Mouse (Mus musculus) intestine, embryonic 15.5 days (tissue): Measurements from ENCODE around the gene Ttc30b. TPM values are rescaled to one million over a fixed set of nuclear protein-coding genes. Genes with fewer than 3 reads are reported as not detected.
"Not testable (repeated sequence)": the region's sequence is repeated elsewhere in the genome, so short reads cannot be mapped to it uniquely, and the experiment has no call there.

Experiments
- ATAC-seq: fragments of 200-750 bp; cut with Nextera tagmentation; 2 replicates; pipeline ENCODE4 v1.8.0; 2017; ENCODE audit warnings: moderate TSS enrichment, moderate library complexity
- H3K27ac ChIP-seq: fragments of 300-500 bp; sonication (generic); 2 replicates; pipeline ENCODE4 v1.5.1; 2015; ENCODE audit warnings: mild to moderate bottlenecking, inconsistent platforms
- H3K27me3 ChIP-seq: fragments of 300-500 bp; sonication (generic); replicated peaks from 2 replicates; pipeline ENCODE4 v1.6.1; 2015; ENCODE audit warnings: inconsistent platforms
- H3K36me3 ChIP-seq: fragments of 300-500 bp; sonication (generic); 2 replicates; pipeline ENCODE4 v1.6.1; 2015; ENCODE audit warnings: inconsistent platforms
- H3K4me1 ChIP-seq: fragments of 300-500 bp; sonication (generic); replicated peaks from 2 replicates; pipeline ENCODE4 v1.6.1; 2015; ENCODE audit warnings: inconsistent platforms
- H3K4me2 ChIP-seq: fragments of 300-500 bp; sonication (generic); replicated peaks from 2 replicates; pipeline ENCODE4 v1.6.1; 2015; ENCODE audit warnings: mild to moderate bottlenecking, inconsistent platforms
- H3K4me3 ChIP-seq: fragments of 300-500 bp; sonication (generic); replicated peaks from 2 replicates; pipeline ENCODE4 v1.5.1; 2015; ENCODE audit warnings: inconsistent platforms
- H3K9ac ChIP-seq: fragments of 300-500 bp; sonication (generic); 2 replicates; pipeline ENCODE4 v1.6.1; 2015; ENCODE audit warnings: inconsistent platforms
- H3K9me3 ChIP-seq: fragments of 300-500 bp; sonication (generic); 2 replicates; pipeline ENCODE4 v1.6.1; 2016; ENCODE audit warnings: inconsistent platforms
- WGBS: fragments of 180-500 bp; shearing (Covaris S2); methylation state at CpG from one replicate; pipeline ENCODE4 v1.1.7; 2015; 5-methylcytosine and 5-hydroxymethylcytosine counted together
- polyA plus RNA-seq: library from polyadenylated mRNA; unstranded; fragments of >200 nt; fragmentation: Nextera tagmentation; extraction: Ambion mirVana; gene quantifications from 2 replicates; pipeline ENCODE4 v1.2.1, GENCODE M21; 2015

The Ttc30b gene
- polyA plus RNA-seq, 1 experiment from 2014 or later, result 8.5 TPM

DNA sequence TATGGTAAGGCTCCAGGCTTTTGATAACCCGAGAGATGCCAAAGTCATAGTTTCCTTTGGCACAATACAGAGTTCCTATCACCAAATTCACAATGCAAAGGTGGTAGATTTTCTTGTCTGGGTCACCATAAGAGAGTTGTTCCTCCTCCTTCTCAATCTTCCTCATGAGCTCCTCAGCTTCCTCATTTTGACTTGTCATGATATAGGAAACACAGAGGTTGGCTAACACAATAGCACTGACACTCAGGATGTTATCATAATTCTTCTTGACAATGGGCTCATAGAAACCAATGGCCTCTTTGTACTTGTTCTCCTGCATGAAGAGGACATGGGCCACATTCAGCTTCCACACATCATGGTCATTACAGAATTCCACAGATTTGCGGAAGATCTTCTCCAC lies 1.7 kb downstream of the Ttc30b start:
- H3K36me3 ChIP-seq, ATAC-seq, H3K9ac ChIP-seq, H3K4me2 ChIP-seq, H3K9me3 ChIP-seq, H3K4me3 ChIP-seq, H3K27ac ChIP-seq, H3K4me1 ChIP-seq, H3K27me3 ChIP-seq: not testable (repeated sequence)
- WGBS, result 91% methylated on average over 2 of the region's 2 CpGs

DNA sequence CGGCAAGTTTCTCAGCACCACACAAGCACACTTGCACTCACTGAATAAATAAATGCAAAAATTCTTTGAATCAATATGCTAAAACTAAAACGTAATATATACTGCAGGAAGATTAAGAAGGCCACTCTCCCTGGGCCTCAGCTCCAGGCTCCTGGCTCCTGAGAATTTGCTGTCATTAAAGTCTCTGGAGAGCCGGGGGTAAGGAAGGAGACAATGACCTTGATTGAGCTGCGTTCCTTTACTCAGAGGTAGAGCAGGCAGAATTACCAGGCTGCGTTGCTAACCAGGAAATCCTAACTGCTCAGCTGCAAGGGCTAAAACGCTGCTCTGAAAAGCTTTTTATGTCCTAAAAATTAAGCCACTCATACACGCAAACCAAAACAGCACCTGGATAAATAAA lies 4.8 kb downstream of the Ttc30b start:
- H3K4me2 ChIP-seq, result no peak overlapping the region
- no peak overlapping the region for H3K27ac ChIP-seq
- H3K36me3 ChIP-seq, result no peaks in the 10 kb centered on the region
- no peaks in the 10 kb centered on the region for H3K4me1 ChIP-seq
- H3K9me3 ChIP-seq, result no peaks in the 10 kb centered on the region
- no peak overlapping the region for H3K9ac ChIP-seq
- no peak for ATAC-seq
- WGBS, result 34% methylated on average over 7 of the region's 7 CpGs
- no peak overlapping the region for H3K4me3 ChIP-seq
- no peaks in the 10 kb centered on the region for H3K27me3 ChIP-seq

DNA sequence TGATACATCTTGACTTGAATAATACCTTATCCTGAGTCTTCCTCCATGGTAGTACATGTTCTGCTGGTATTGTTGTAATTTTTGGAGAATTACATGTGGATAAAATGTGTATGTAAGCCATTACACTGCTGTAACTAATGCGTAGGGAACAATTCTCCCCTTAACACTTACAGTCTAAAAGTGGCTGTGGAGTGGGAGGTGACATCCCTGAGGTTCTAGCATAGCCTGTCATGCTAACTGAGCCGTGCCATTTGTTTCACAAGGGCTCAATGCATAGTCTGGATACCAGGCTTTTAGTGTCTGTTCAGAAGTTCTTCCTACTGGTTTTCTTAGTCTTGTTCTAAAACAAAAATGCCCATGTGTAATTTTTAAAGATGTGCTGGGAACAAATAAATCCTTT lies 7.4 kb downstream of the Ttc30b start:
- H3K27ac ChIP-seq, result no peak overlapping the region
- no peak overlapping the region for H3K4me2 ChIP-seq
- ATAC-seq, result no peak
- no peak overlapping the region for H3K9ac ChIP-seq
- WGBS, result 95% methylated on average over 2 of the region's 2 CpGs
- no peak overlapping the region for H3K4me3 ChIP-seq
- H3K27me3 ChIP-seq, result no peaks in the 10 kb centered on the region
- no peaks in the 10 kb centered on the region for H3K36me3 ChIP-seq
- no peaks in the 10 kb centered on the region for H3K4me1 ChIP-seq
- no peaks in the 10 kb centered on the region for H3K9me3 ChIP-seq

DNA sequence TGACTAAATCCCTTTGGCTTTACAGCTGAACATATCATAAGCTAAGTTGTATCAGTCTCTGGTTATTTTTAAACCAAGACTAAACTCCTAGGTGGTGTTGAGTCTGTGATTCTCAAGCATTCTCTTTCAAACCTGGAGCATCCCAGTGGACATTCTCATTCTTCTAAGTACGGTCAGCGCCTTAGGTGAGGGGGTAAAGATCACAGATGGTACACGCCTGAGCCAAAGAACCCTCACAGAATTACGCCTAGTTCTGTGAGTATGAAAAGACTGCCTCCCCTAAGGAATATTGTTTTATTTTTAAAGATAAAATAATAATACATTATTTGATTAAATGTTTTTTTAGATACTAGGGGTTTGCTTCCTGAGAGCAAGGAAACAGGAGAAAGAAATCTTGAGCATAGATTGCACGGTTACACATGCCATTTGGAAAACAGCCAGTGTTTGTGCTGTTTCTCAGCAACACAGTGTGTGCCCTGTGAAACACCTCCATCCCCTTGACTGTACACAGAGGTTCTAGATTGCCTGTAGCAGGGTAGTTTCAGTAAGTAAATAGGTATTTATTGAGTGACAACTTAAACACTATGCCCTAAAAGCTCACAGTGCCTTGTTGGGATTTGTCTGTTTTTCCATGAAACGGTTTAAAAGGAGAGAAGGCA lies 8.5 kb downstream of the Ttc30b start:
- no peak overlapping the region for H3K4me2 ChIP-seq
- no peak overlapping the region for H3K27ac ChIP-seq
- no peaks in the 10 kb centered on the region for H3K4me1 ChIP-seq
- H3K4me3 ChIP-seq, result no peak overlapping the region
- no peaks in the 10 kb centered on the region for H3K27me3 ChIP-seq
- H3K9me3 ChIP-seq, result no peaks in the 10 kb centered on the region
- no peak overlapping the region for H3K9ac ChIP-seq
- ATAC-seq, result no peak
- 92% methylated on average over 6 of the region's 6 CpGs for WGBS
- no peaks in the 10 kb centered on the region for H3K36me3 ChIP-seq

DNA sequence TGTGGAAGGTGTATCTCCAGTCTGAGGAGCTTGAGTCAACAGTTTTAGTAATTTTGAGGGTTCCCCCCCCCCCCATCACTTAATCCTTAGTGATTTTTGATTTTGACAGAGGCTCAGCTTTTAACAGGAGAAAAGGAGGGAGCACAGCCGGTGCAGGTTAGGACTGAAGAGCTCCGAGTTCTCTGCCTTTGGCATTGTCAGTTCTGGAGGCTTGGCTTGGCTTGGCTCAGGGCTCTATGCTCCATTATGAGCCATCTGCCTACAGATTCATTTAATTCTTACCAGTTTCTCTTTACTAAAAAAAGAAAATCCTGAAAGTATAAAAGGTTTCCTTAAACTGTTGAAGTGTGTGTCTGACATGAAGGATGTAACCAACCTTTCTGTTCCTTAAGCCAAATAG lies 9.2 kb downstream of the Ttc30b start:
- Histone ChIP-seq H3K9me3 (no peaks in the 10 kb centered on the region), H3K36me3 (no peaks in the 10 kb centered on the region), H3K4me3 (no peak overlapping the region), H3K9ac (no peak overlapping the region), H3K27ac (no peak overlapping the region), H3K27me3 (no peaks in the 10 kb centered on the region), H3K4me2 (no peak overlapping the region), H3K4me1 (no peaks in the 10 kb centered on the region)
- no peak for ATAC-seq
- 87% methylated on average over 2 of the region's 2 CpGs for WGBS

DNA sequence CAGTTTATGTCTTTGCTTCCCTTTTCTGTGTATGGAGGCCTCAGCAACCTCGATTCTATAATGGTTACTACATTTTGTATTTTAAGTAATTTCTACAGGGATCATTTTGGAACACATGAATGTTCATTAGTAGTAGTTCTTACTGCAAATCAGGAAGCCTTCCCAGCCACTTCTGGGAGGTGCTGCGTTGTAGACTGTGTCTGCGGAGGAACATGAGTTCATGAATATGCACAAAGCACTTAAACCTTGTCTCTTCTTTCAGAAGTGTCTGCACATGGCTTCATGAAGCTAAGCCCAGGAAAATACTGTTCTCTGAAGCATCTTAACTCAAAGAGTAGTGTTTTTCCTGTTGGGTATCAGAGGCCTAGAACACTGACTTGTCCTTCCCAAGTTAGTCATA lies 10.4 kb downstream of the Ttc30b start:
- no peaks in the 10 kb centered on the region for H3K4me1 ChIP-seq
- no peak overlapping the region for H3K4me2 ChIP-seq
- no peaks in the 10 kb centered on the region for H3K36me3 ChIP-seq
- H3K9me3 ChIP-seq, result no peaks in the 10 kb centered on the region
- no peak overlapping the region for H3K27ac ChIP-seq
- H3K27me3 ChIP-seq, result no peaks in the 10 kb centered on the region
- WGBS, result 96% methylated on average over 3 of the region's 3 CpGs
- no peak overlapping the region for H3K9ac ChIP-seq
- H3K4me3 ChIP-seq, result no peak overlapping the region
- ATAC-seq, result no peak

DNA sequence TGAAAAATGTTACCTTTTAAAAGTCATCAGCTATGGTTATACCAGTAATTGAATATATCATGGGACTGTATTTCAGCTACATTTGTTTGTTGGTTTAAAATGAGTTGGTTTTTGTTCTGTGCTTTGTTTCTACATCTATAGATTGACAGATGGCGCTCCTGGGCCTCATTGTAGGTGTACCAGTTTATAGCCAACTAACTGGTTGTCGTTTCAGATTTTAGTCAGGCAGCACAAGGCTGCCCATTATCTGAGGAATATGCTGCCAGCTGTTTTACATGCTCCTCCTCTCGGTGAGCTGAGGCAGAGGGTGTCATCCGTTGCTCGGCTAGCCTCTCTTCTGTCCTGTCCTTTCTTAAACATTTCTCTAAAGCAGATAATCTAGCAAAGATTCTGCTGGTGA lies 12.3 kb downstream of the Ttc30b start:
- Histone ChIP-seq H3K27me3 (no peaks in the 10 kb centered on the region), H3K27ac (no peak overlapping the region), H3K4me2 (no peak overlapping the region), H3K9me3 (no peaks in the 10 kb centered on the region), H3K4me3 (no peak overlapping the region), H3K9ac (no peak overlapping the region), H3K4me1 (no peaks in the 10 kb centered on the region), H3K36me3 (no peaks in the 10 kb centered on the region)
- WGBS, result 77% methylated on average over 5 of the region's 5 CpGs
- no peak for ATAC-seq

DNA sequence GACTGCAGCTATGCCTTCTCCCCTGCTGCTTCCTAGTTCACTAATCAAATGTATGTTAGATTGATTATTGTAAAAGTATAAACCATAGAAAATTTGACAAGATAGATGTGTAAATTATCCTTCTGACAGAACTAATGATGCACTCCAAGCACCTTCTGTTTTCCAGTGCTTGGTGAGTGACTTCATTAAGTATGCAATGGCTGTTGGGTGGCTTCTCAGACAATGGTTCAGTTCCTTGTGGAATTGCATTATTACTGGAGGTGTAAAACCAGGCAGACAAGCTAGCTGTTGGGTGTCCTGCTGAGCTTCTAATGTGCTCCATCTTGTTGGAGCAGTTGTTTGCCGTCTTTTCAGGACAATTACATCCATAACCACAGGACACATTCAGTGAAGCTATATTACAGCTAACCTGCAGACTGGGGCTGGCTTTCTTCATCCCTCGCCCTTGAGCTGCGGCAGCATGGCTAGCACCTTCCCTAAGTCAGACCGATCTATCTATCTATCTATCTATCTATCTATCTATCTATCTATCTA lies 14.5 kb downstream of the Ttc30b start:
- no peak overlapping the region for H3K9ac ChIP-seq
- H3K36me3 ChIP-seq, result no peaks in the 10 kb centered on the region
- 87% methylated on average over 4 of the region's 4 CpGs for WGBS
- no peak overlapping the region for H3K4me3 ChIP-seq
- no peak overlapping the region for H3K4me2 ChIP-seq
- ATAC-seq, result no peak
- no peaks in the 10 kb centered on the region for H3K9me3 ChIP-seq
- no peaks in the 10 kb centered on the region for H3K4me1 ChIP-seq
- no peaks in the 10 kb centered on the region for H3K27me3 ChIP-seq
- no peak overlapping the region for H3K27ac ChIP-seq

DNA sequence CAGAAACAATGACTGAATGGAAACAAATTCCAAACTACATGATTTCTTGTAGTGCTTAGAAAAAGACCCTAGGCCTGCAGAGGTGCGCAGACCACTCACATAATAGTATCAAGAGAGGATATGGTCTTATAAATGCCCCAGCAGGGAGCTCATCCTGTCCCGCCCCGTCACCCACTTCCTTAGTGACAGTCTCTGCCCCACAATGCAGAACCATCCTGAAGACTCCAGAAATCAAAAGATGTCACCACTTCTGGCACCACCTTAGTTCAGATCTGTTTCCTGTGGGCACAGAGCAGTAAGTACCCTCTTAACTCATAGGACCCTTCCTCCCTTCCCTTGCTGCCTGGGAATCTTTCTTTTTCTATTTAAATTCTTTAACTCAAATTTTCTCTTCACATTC lies 23.3 kb downstream of the Ttc30b start:
- Histone ChIP-seq H3K27me3 (no peaks in the 10 kb centered on the region), H3K36me3 (peaks cover 3% of the 10 kb centered on the region; the same call in 1 of the 2 replicates), H3K9me3 (no peaks in the 10 kb centered on the region), H3K4me2 (no peak overlapping the region), H3K4me3 (no peak overlapping the region), H3K9ac (no peak overlapping the region), H3K4me1 (no peaks in the 10 kb centered on the region), H3K27ac (no peak overlapping the region)
- WGBS, result 93% methylated on average over 3 of the region's 3 CpGs
- ATAC-seq, result no peak

DNA sequence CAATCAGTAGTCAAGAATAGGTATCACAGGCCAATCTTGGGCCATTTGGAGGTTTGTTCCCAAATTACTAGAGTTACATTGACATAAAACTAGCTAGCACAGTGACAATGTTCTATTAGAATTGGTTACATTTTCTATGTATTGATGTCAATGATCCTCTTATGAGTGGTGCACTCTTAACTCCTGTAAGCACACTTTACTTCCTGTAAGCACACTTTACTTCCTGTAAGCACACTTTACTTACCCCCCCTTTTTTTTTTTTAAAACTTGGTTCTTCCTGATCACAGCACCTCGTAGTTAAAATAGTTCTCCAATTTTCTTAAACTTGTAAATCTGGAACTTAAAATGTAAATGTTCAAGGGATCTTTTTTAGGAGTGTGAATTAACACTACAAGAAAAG lies 31.2 kb downstream of the Ttc30b start:
- Histone ChIP-seq H3K27ac (no peak overlapping the region), H3K4me1 (no peaks in the 10 kb centered on the region), H3K4me2 (no peak overlapping the region), H3K27me3 (no peaks in the 10 kb centered on the region), H3K9ac (no peak overlapping the region), H3K36me3 (peaks cover 5% of the 10 kb centered on the region; the same call in 1 of the 2 replicates), H3K9me3 (no peaks in the 10 kb centered on the region), H3K4me3 (no peak overlapping the region)
- 90% methylated on average over 1 of the region's 1 CpGs for WGBS
- ATAC-seq, result no peak

DNA sequence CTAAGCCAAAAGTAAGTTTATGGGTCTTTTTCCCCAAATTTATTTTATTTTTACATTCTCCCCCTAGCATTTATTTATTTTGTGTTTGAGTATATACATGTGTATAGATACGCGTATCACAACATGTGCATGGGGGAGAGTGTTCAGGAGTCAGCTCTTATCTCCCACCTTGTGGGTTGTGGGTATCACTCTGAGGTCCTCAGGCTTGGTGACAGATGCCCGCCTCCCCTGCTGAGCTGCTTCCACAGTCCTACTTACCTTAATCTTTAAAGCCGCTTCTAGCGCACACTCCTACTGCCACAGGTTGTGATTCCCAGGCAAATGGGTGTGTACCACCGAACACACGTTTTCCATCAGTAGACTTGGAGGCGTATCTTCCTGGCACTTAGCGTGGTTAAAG lies 36.5 kb downstream of the Ttc30b start:
- Histone ChIP-seq H3K9ac (no peak overlapping the region), H3K27ac (no peak overlapping the region), H3K4me1 (no peaks in the 10 kb centered on the region), H3K9me3 (no peaks in the 10 kb centered on the region), H3K4me2 (no peak overlapping the region), H3K4me3 (no peak overlapping the region), H3K27me3 (no peaks in the 10 kb centered on the region), H3K36me3 (peaks cover 5% of the 10 kb centered on the region; the same call in 1 of the 2 replicates)
- 88% methylated on average over 9 of the region's 9 CpGs for WGBS
- no peak for ATAC-seq

DNA sequence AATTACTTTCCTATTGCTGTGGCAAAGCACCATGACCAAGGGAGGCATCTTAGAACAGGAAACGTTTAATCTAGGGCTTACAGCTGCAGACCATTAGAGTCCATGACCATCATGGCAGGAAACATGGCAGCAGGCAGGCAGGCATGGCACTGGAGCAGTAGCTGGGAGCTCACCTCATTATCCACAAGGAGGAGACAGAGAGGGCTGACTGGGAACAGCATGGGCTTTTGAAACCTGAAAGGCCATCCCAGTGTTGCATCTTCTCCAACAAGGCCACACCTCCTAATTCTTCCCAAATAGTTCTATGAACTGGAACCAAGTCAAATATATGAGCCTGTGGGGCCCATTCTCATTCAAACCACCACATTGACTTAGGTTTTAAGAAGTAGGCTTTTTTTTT lies 38.1 kb downstream of the Ttc30b start:
- no peaks in the 10 kb centered on the region for H3K4me1 ChIP-seq
- H3K9ac ChIP-seq, result no peak overlapping the region
- no peaks in the 10 kb centered on the region for H3K9me3 ChIP-seq
- no peak for ATAC-seq
- H3K27ac ChIP-seq, result no peak overlapping the region
- no peak overlapping the region for H3K4me2 ChIP-seq
- WGBS, result 84% methylated on average over 1 of the region's 1 CpGs
- no peak overlapping the region for H3K4me3 ChIP-seq
- H3K27me3 ChIP-seq, result no peaks in the 10 kb centered on the region
- H3K36me3 ChIP-seq, result 0 out of 2 replicates have a peak, but pooled peaks cover 5% of the 10 kb centered on the region

DNA sequence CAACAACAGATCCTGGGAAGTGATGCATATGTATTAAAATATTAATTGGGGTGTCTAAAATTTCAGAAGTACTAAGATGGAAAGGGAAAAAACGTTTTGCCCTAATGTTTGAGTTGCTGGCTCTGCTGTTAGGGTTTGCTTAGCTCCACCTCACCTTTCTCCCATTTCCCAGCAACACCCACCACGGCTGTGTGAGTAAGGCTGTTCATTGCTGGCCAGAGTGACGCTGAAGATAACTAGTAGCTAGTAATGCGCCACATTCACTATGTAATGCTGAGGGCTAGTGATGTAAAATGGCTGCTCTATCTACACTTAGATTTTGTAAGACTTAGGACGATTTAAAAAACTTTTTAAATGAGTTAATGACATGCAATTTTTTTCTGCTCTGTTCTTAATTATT lies 42.7 kb downstream of the Ttc30b start:
- WGBS, result 83% methylated on average over 5 of the region's 5 CpGs
- no peaks in the 10 kb centered on the region for H3K4me1 ChIP-seq
- no peak overlapping the region for H3K27ac ChIP-seq
- no peaks in the 10 kb centered on the region for H3K9me3 ChIP-seq
- H3K9ac ChIP-seq, result no peak overlapping the region
- no peak for ATAC-seq
- no peaks in the 10 kb centered on the region for H3K36me3 ChIP-seq
- H3K4me3 ChIP-seq, result no peak overlapping the region
- H3K27me3 ChIP-seq, result no peaks in the 10 kb centered on the region
- no peak overlapping the region for H3K4me2 ChIP-seq
